Mouse (Mus musculus) heart, postnatal 36 days (tissue): Measurements from ENCODE around the gene Olfml1. TPM values are rescaled to one million over a fixed set of nuclear protein-coding genes. Genes with fewer than 3 reads are reported as not detected.

ENCODE experiments used
- DNase-seq, 2 experiments: peaks; one replicate each; pipeline ENCODE4 v3.0.0; 2021 to 2022
- intact Hi-C: fragments of 180-260 bp; cut with DNase I; formaldehyde crosslinking; loops from one replicate; pipeline ENCODE4 v1.15.1; 2025
- total RNA-seq, 2 experiments: library from RNA; stranded (reverse); gene quantifications; 2 replicates each; pipeline ENCODE4 v1.2.3; 2021

Olfml1 gene
- total RNA-seq, result 1 to 10 TPM; 5.1 to 6.2 TPM

DNA sequence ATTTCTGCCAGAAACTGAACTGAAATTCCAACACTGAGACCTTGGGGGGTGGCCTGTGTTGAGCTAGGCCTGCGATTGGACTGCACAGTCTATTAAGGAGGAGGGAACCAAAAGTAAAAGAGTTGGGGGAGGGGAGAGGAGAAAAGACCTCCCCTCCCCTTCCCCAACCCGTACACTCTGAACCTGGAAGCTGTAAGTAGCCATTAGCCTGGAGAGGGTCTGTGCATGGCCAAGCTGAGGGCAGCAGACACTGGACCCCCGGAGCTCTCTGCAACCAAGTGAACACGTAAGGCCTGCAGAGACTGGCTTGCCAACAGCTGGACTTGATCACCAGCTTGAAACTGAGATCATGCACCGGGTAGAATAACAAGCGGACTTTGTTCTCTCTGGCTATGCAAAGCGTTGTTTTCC lies at the start of gene Olfml1:
Olfml1 (plus strand) TSS at position 186 of the 411 bp plus-strand sequence.
- DNase-seq, result peak; percentile 38 to 58
- intact Hi-C loops, result loop anchor here (5.0 kb wide), 1 partner anchor 140 kb away; no protein-coding TSS in a partner anchor

GRCm38 (mm10) chr7:107519256-107520025 lies 47.8 kb upstream of the Olfml1 start:
- no peak for DNase-seq
- intact Hi-C loops, result loop anchor here (10.0 kb wide), 1 partner anchor 305 kb away; no protein-coding TSS in a partner anchor

DNA sequence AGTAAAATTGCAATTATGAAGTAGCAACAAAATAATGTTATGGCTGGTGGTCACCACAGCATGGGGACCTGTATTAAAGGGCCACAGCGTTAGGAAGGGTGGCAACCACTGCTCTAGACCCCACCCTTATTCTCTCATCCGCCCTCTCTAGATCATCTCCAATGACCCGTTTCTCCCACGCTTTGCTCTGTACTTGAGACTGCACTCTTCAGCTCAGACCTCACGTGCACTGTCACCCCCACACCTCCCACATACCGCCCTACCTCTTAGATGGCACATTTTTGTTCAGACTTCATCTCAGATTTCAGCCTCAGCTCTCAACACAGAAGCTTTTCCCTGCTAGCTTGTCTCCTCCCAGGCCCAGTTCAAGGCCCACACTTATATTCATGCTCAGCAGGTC lies 45.8 kb upstream of the Olfml1 start:
- intact Hi-C loops, result loop anchor here (10.0 kb wide), 1 partner anchor 307 kb away; no protein-coding TSS in a partner anchor
- no peak for DNase-seq

DNA sequence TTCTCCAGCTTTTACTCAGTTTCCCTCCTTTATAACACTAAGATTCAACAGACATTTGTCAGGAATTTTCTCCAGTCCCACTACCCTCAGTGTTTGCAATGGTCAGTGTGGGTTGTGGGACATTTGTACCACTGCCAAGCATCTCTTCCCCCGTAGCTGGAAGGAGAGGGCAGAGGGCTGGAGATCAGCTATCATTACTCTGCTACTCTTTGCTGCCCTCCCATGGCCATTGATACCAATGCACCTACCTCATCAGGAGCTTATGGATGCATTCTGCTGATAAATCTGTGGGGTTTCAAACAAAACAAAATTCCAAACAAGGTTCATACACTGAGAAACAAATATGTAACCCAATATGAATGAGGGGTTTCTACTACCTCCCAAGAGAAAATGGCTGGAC lies 40.9 kb upstream of the Olfml1 start:
- peak; percentile 5 to 8 for DNase-seq
- intact Hi-C loops, result loop anchor here (10.0 kb wide), 1 partner anchor 311 kb away; no protein-coding TSS in a partner anchor

- no peak for DNase-seq
- intact Hi-C loops, result loop anchor here (10.0 kb wide), 1 partner anchor 313 kb away; no protein-coding TSS in a partner anchor
Observed at GRCm38 (mm10) chr7:107528169-107528772, 39.0 kb upstream of the Olfml1 start.

DNA sequence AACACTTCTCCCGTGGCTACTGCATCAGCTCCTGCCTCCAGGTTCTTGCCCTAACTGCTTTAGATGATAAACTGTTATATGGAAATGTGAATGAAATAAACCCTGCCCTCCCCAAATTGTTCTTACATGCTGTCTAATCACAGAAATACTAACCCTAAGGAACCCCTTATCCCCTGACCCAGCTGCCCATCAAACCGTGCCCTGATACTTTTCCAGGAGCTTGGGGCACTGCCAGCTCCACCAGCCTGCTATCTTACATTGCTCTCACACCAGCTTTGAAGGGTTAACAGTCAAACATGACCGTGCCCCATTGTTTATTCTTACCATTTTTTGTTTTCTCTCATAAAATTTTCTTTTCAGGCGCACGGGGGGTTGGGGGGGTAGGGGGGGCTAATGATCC lies 37.9 kb upstream of the Olfml1 start:
- DNase-seq, result no peak
- intact Hi-C loops, result loop anchor here (10.0 kb wide), 1 partner anchor 315 kb away; no protein-coding TSS in a partner anchor

GRCm38 (mm10) chr7:107535311-107535710 lies 31.9 kb upstream of the Olfml1 start:
- intact Hi-C loops, result no loop called here
- no peak for DNase-seq

- no peak for DNase-seq
- intact Hi-C loops, result no loop called here
Observed at GRCm38 (mm10) chr7:107536516-107536915, 30.7 kb upstream of the Olfml1 start.

DNA sequence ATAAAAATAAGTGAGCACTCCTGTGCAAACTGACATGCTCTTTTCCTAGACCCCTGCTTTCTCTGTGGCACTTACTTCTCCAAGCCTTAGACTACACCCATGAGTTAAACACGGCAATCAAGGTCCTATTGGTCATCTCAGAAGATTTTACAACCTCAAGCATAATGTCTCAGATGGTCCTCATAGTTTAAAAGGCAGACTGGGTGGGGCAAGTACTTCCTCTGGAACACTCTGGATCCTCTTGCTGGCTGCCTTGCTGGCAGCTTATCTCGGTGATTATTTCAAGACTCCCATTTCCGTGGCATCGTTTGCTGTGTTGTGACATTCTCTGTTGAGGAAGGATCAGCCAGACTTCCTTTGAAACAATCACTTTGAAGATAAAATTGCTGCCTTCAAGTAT lies 27.2 kb upstream of the Olfml1 start:
- no peak for DNase-seq
- intact Hi-C loops, result no loop called here

DNA sequence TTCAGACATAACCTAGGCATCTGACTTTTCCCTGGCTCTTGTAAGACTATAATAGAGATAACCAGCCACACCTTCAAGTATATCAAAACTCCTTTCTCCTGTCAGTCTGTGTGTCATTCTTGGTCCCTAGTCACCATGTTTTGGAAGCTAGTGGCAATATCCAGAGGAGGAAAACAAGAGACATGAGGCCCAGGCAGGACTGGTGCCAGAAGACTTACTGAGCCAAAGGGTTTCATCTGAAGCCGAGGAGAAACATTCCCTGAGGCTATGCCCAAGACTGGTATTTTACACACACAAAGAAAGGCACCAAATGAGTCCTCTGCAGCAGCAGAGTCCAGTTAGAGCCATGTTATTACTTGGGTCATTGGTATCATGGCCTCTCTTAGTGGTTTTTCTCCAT lies 22.2 kb upstream of the Olfml1 start:
- no peak for DNase-seq
- intact Hi-C loops, result no loop called here

DNA sequence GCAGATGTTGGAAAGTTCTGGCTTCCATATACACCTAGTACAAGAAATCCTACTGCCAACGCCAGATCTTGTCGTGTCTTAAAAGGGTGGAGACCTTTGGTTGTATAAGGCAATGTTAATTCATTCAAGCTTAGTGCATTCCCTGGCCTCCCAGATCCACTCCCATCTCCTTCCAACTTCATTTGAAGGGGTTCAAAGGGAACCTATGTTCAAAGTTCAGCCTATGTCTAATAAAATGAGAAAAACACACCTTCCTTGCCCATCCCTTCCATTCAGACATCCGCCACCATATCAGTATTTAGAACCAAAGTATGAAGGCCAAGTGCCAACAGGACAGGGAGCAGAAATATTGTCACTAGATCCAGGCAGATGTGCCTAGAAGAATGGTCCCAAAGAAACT lies 19.4 kb upstream of the Olfml1 start:
- intact Hi-C loops, result no loop called here
- no peak for DNase-seq

DNA sequence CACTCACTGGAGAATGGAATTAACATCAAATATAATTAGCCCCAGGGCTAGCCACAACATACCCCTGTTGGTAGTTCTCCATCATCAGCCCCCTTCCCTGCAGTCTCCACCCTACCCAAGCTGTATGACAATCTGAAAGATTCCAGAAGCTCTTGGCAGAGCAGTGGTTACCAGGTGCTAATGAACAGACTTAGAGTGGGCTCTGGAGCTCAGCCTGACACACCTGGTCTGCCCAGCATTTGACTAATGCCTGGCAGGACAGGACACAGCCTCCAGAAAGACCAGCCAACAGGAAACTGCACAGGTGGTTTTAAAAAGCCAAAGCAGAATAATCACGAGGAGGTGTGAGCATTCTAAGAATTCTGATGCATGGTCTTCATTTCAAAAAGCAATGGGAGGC lies 13.8 kb upstream of the Olfml1 start:
- intact Hi-C loops, result no loop called here
- no peak for DNase-seq

GRCm38 (mm10) chr7:107555906-107556305 lies 11.3 kb upstream of the Olfml1 start:
- intact Hi-C loops, result no loop called here
- no peak for DNase-seq

DNA sequence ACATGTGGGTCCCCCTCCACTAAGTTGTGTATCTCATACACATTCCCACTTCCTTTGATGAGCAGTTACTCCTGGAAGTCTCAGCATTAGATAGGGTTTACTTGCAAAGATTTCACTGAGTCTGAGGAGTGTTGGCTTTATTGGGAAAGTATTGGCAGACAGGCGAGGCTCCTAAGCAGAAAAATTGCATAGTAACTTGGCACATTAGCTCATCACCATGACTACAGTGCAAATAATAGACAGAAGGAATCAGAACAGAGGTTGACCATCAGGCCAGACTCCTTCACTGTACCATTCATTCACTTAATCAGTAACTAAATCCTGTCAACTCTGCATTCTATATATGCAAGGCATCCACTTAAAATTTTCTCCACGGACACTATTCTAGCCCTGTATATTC lies 6.6 kb upstream of the Olfml1 start:
- no peak for DNase-seq
- intact Hi-C loops, result no loop called here

GRCm38 (mm10) chr7:107561584-107561983 lies 5.7 kb upstream of the Olfml1 start:
- intact Hi-C loops, result no loop called here
- no peak for DNase-seq

DNA sequence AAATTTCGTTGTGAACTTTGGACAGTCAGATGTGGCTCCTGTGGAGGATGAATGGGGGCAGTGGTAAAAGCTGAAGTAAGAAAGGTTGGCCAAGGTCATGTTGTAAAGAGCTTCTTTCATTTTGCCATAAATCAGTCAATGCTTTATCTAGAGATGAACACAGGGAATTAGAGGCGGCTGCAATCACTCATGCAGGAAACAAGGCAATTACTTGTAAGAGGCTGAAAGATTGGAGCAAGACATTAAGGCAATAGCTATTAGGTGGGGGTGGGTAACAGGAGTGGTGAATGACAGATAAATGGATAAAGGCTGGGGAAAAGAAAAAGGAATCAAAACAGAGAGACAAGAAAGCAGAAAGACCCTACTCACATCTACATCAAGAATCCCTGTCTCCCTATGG lies 3.5 kb upstream of the Olfml1 start:
- DNase-seq, result no peak
- intact Hi-C loops, result no loop called here

- intact Hi-C loops, result loop anchor here (5.0 kb wide), 1 partner anchor 140 kb away; no protein-coding TSS in a partner anchor
- no peak for DNase-seq
Observed at GRCm38 (mm10) chr7:107567674-107568073, 428 bp downstream of the Olfml1 start.

DNA sequence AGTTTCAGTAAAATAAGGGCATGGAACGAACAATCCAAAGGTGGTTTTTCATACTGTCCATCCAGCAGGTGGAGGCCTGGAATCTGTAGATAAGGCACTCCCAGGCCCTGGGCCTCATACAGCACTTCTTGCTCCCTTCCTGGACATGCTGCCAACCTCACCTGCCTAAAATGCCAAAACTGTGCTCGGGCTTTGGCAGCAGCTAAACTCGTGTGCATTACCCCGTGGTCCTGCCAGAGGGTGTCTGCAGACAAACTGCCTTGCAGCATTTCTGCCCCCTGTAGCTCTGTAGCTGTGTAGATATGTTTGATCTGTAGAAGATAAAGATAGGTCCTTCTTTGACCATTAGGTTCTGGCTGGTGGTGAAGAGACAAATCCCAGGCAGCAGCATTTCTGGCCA lies 1.7 kb downstream of the Olfml1 start:
- intact Hi-C loops, result loop anchor here (5.0 kb wide), 1 partner anchor 138 kb away; no protein-coding TSS in a partner anchor
- no peak for DNase-seq

GRCm38 (mm10) chr7:107573856-107574255 lies 6.6 kb downstream of the Olfml1 start:
- intact Hi-C loops, result no loop called here

GRCm38 (mm10) chr7:107574276-107574675 lies 7.0 kb downstream of the Olfml1 start:
- intact Hi-C loops, result no loop called here

More at GRCm38 (mm10) chr7:107573856-107574255, 6.6 kb downstream of the Olfml1 start:
- no peak for DNase-seq

DNA sequence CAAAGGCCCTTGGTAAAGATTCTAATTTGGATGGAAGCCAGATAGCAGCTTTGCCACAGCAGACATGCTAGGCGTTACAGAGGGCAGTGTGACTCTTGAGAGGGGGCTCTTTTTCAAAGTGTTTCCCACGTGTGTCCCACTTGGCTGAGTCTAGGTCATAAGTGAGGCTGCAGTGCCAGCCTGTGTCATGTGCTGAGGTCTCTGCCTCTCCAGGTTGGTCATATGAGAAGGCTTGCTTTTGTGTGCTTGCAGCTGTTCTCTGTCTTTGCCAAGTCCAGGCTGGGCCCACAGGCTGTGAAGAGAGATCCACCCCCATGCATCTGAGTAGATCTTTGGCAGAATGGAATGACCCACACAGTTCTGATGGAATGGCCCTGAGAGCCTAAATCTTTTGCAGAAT lies 25.4 kb downstream of the Olfml1 start:
- peak; percentile 15 to 43 for DNase-seq
- intact Hi-C loops, result no loop called here

More at GRCm38 (mm10) chr7:107574276-107574675, 7.0 kb downstream of the Olfml1 start:
- no peak for DNase-seq

GRCm38 (mm10) chr7:107593904-107594303 lies 26.7 kb downstream of the Olfml1 start:
- intact Hi-C loops, result no loop called here
- DNase-seq, result peak; percentile 14 to 31
